Mouse (Mus musculus) embryo, embryonic 10.5 days (tissue): Measurements from ENCODE around the gene Asb17.

Experiments
- DNase-seq: peaks from one replicate; pipeline ENCODE4 v3.0.0-alpha.2; 2015; ENCODE audit warnings: low spot score

The Asb17 gene

GRCm38 (mm10) chr3:153889188-153889781, 45.3 kb downstream of the Asb17 start:
- no peak for DNase-seq

- no peak for DNase-seq
Observed at GRCm38 (mm10) chr3:153895454-153895853, 51.4 kb downstream of the Asb17 start.

- DNase-seq, result no peak
Observed at GRCm38 (mm10) chr3:153897216-153897615, 53.2 kb downstream of the Asb17 start.

DNA sequence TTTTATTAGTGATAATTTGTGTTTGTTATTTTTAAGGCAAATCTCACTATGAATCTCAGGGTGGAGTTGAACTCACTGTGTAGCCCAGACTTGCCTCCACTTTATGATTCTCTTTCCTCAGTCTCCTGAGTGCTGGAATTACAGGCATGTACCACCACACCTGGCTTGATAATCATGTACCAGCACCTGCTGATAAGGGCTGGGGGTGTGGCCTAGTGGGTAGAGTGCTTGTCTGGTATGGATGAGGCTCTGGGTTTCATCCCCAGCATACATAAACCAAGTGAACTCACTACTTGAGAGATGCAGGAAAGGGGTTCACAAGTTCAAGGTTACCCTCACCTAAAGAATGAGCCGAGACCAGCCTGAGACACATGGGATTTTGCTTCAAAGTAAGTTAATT, 57.9 kb downstream of the Asb17 start:
- no peak for DNase-seq

- no peak for DNase-seq
Observed at GRCm38 (mm10) chr3:153902595-153902994, 58.6 kb downstream of the Asb17 start.

DNA sequence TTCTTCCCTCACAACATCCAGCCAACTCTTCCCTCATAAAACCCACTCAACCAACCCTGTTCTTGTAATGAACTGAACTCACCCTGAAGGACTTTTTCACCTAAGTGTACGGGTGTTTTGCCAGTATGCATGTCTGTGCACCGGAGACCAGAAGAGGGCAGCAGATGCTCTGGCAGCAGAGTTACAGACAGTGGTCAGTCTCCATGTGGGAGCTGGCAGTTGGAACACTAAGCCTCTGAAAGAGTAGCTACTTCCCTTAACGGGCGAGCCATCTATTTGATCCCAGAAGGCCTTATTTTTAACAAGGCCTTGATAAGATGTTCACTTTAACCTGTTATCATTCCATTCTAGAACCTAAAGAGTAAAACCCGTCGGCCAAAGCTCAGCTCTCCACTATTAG, 60.6 kb downstream of the Asb17 start:
- peak; percentile 66 for DNase-seq
